Mouse (Mus musculus) splenic B cell, adult 2 months (primary cell): ENCODE measurements around the gene Trp53bp2.
A peak's percentile ranks its signal among the peaks of the same experiment; 100 is the strongest.

ENCODE experiments used
- DNase-seq: peaks from one replicate; pipeline ENCODE4 v3.0.0-alpha.2; 2011; ENCODE audit warnings: low read depth, low spot score
- H3K27me3 ChIP-seq: 2 replicates; pipeline ENCODE4 v1.6.1; 2012; ENCODE audit warnings: mild to moderate bottlenecking, low read length, moderate library complexity, mixed read lengths; ENCODE audit not compliant: control insufficient read depth, poor library complexity, insufficient read depth, severe bottlenecking
- H3K36me3 ChIP-seq: 2 replicates; pipeline ENCODE4 v1.6.1; 2012; ENCODE audit warnings: mild to moderate bottlenecking, low read length, moderate library complexity, mixed read lengths; ENCODE audit not compliant: control insufficient read depth, poor library complexity, insufficient read depth, severe bottlenecking

Trp53bp2 gene

GRCm38 (mm10) chr1:182408684-182409327 lies at the start of gene Trp53bp2:
TSS of gene Trp53bp2 (plus strand) at chr1:182409172.
- no peaks in the 10 kb centered on the region for H3K27me3 ChIP-seq
- peak; percentile 99 for DNase-seq
- no peaks in the 10 kb centered on the region for H3K36me3 ChIP-seq

GRCm38 (mm10) chr1:182362703-182363102 lies 46.3 kb upstream of the Trp53bp2 start:
- H3K27me3 ChIP-seq = no peaks in the 10 kb centered on the region
- DNase-seq = no peak
- H3K36me3 ChIP-seq = no peaks in the 10 kb centered on the region

DNA sequence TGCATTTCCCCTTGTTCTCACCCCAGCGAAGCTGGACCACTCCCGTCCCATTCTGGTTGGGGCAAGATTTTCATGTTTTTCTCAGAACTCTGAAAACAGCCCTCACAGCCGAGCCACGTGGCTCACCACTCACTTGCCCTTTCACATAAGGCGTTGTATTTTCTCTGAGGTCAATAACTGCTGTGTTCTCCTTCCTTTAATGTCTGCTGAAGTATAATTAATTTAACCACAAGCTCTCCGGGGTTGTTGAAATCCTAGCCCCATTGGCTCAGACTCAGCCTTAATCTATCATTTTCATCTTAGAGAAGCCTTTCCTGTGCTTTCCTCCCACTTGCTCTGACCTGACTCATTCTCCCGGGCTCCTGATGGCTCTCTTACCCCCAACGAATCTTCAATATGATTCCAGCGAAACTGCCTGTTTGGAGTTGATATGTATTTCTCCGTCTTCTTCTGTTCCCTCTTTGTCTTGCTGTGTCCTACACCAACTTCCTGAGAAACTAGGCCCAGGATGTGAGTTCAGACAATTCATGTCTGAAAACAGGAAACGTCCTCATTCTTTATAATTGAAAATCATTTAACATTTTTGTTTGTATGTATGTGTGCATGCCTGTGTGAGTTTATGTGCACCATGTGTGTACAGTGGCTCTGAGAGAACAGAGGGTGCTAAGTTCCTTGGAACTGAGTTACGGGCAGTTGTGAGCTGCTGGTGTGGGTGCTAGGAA lies 45.1 kb upstream of the Trp53bp2 start:
- Histone ChIP-seq H3K27me3 (no peaks in the 10 kb centered on the region), H3K36me3 (no peaks in the 10 kb centered on the region)
- DNase-seq = no peak

GRCm38 (mm10) chr1:182368309-182368708 lies 40.7 kb upstream of the Trp53bp2 start:
- no peak for DNase-seq
- Histone ChIP-seq H3K27me3 (no peaks in the 10 kb centered on the region), H3K36me3 (no peaks in the 10 kb centered on the region)

DNA sequence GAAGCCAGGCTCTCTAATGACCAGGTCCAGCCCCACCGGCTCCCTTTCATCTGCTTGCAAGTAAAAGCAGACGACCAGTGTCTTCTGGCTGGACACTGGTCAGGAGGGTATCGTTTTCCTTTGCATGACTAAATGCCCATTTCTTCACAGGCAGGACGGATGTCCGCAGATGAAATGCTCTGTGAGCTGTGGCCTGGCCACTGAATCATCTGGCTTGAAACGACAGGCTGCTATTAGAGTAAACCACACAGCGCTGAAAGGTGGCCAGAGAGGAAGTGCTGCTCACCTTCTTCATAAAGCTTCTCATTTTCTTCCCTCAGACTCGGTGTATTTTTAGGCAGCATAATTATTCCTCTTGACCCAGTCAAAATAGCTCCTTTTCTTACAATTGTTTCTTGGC lies 40.2 kb upstream of the Trp53bp2 start:
- Histone ChIP-seq H3K27me3 (no peaks in the 10 kb centered on the region), H3K36me3 (no peaks in the 10 kb centered on the region)
- DNase-seq = no peak

- H3K27me3 ChIP-seq = no peaks in the 10 kb centered on the region
- H3K36me3 ChIP-seq = no peaks in the 10 kb centered on the region
- DNase-seq = no peak
Observed at GRCm38 (mm10) chr1:182369435-182369834, 39.5 kb upstream of the Trp53bp2 start.

DNA sequence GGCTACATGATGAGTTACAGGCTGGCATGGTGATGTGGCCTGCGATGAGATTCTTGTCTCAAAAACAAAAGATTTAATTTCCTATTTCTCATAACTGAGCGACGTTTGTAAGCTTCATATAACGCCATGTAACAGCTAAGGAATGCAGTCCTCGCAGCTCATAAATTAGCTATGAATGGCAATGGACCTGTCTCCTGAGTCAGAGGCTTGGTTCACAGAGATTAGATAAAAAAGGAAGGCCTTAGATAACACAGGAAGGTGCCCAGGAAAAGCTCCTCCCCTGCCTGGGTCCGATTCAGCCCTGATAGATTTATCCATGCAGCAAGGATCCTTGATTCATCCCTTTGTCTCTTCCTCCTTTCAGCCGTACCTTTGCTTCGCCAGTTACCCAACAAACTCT lies 37.1 kb upstream of the Trp53bp2 start:
- H3K27me3 ChIP-seq = no peaks in the 10 kb centered on the region
- H3K36me3 ChIP-seq = no peaks in the 10 kb centered on the region
- no peak for DNase-seq

DNA sequence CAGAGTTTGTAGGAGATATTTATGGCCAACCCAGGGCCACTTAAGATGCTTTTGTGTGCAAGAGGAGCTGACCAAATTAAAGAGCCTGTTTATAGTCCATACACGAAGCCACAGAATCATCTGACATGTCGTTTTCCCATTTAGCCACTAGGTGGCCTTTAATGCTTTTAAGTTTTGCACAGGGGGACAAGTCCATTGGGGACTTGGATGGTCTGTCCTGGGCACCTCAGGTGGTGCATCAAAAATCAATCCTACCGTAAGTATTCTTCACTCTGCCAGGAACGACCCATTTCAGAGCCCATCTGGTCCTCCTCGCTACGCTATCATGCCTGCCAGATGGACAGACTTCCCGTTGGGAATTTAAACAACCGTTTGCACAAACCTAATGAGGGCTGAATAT lies 32.8 kb upstream of the Trp53bp2 start:
- DNase-seq = peak; percentile 71

GRCm38 (mm10) chr1:182376826-182377225 lies 32.1 kb upstream of the Trp53bp2 start:
- H3K36me3 ChIP-seq = no peaks in the 10 kb centered on the region
- H3K27me3 ChIP-seq = no peaks in the 10 kb centered on the region
- no peak for DNase-seq

More for the DNA sequence above, 32.8 kb upstream of the Trp53bp2 start:
- Histone ChIP-seq H3K27me3 (no peaks in the 10 kb centered on the region), H3K36me3 (no peaks in the 10 kb centered on the region)

GRCm38 (mm10) chr1:182377519-182377918 lies 31.5 kb upstream of the Trp53bp2 start:
- Histone ChIP-seq H3K27me3 (no peaks in the 10 kb centered on the region), H3K36me3 (no peaks in the 10 kb centered on the region)
- DNase-seq = no peak

- no peak for DNase-seq
- H3K36me3 ChIP-seq = no peaks in the 10 kb centered on the region
- no peaks in the 10 kb centered on the region for H3K27me3 ChIP-seq
Observed at GRCm38 (mm10) chr1:182378205-182378835, 30.7 kb upstream of the Trp53bp2 start.

- Histone ChIP-seq H3K36me3 (no peaks in the 10 kb centered on the region), H3K27me3 (no peaks in the 10 kb centered on the region)
- DNase-seq = no peak
Observed at GRCm38 (mm10) chr1:182378876-182379275, 30.1 kb upstream of the Trp53bp2 start.

DNA sequence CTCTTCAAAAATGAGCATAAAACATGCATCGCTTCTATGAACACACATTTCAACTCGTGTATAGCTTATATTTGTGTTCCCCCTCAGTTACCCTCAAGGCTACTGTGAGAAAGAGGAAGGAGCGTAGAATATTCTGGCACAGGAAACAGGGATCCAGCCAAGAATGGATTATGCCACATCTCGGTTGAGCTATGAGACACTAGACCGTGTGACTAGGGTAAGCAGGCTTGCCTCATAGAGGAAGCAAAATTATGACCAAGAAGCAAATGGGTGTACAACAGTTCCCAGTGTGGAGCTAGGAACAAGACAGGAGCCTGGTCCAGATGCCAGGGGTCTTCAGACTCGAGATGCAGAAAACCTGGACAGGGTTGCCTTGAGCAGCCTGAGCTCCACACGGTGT lies 28.3 kb upstream of the Trp53bp2 start:
- no peak for DNase-seq
- no peaks in the 10 kb centered on the region for H3K27me3 ChIP-seq
- no peaks in the 10 kb centered on the region for H3K36me3 ChIP-seq

DNA sequence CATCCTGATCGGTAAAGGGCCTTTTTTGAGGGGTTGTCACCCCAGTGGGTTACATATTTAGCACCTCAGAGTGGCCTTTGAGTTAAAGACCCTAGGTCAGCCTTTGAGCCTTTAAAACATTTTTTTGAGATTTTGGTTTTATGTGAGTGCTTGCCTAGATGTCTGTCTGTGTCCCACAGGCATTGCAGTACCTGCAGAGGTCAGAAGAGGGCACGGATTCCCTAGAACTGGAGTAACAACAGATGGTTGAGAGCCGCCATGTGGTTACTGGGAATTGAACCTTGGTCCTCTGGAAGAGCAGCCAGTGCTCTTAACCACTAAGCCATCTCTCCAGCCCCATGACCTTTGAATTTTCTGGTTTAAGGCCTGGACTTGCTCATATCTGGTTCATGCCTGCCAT lies 27.6 kb upstream of the Trp53bp2 start:
- peak; percentile 31 for DNase-seq
- H3K27me3 ChIP-seq = no peaks in the 10 kb centered on the region
- H3K36me3 ChIP-seq = no peaks in the 10 kb centered on the region

- H3K27me3 ChIP-seq = no peaks in the 10 kb centered on the region
- no peak for DNase-seq
- H3K36me3 ChIP-seq = no peaks in the 10 kb centered on the region
Observed at GRCm38 (mm10) chr1:182383096-182383495, 25.9 kb upstream of the Trp53bp2 start.
